Mouse (Mus musculus): ENCODE data around the gene Nfyc.

DNA sequence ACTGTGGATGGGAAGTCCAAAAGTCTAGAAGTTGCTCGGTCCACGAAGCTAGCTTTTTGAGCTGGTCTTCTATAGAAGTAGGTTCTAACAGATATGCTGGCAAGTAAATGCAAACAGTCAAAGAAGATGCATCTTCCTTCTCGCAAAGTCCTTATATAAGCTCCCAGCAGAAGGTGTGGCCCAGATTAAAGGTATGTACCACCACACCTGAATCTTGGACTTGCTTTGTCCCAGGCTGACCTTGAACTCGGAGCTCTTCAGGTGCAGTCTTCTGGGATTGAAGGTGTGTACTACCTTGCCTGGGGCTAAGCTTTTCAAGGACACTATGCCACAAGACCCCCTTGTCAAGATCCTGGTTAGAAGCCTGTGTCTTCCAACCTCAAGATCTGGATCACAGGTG lies at the start of gene Nfyc:
- TF ChIP-seq CTCF (IDR thresholded peaks at IDR 0.05; ENCODE audit: control insufficient read depth, insufficient read depth, low read length) (no peak), POLR2A (IDR thresholded peaks at IDR 0.05; ENCODE audit: borderline replicate concordance, control insufficient read depth, low read depth, low read length) (no peak)

Measured in bone marrow, adult 2 months (tissue).